Mouse (Mus musculus): ENCODE data around the gene Gm4450.
A peak's percentile ranks its signal among the peaks of the same experiment; 100 is the strongest.
"Not testable (repeated sequence)": the region's sequence is repeated elsewhere in the genome, so short reads cannot be mapped to it uniquely, and the experiment has no call there.

Gene Gm4450

GRCm38 (mm10) chr3:98416426-98417250 lies 40.3 kb downstream of the Gm4450 start:
- DNase-seq = no peak

GRCm38 (mm10) chr3:98414296-98414695 lies 42.6 kb downstream of the Gm4450 start:
- peak; percentile 74 for DNase-seq

GRCm38 (mm10) chr3:98413733-98414132 lies 43.2 kb downstream of the Gm4450 start:
- no peak for DNase-seq

DNA sequence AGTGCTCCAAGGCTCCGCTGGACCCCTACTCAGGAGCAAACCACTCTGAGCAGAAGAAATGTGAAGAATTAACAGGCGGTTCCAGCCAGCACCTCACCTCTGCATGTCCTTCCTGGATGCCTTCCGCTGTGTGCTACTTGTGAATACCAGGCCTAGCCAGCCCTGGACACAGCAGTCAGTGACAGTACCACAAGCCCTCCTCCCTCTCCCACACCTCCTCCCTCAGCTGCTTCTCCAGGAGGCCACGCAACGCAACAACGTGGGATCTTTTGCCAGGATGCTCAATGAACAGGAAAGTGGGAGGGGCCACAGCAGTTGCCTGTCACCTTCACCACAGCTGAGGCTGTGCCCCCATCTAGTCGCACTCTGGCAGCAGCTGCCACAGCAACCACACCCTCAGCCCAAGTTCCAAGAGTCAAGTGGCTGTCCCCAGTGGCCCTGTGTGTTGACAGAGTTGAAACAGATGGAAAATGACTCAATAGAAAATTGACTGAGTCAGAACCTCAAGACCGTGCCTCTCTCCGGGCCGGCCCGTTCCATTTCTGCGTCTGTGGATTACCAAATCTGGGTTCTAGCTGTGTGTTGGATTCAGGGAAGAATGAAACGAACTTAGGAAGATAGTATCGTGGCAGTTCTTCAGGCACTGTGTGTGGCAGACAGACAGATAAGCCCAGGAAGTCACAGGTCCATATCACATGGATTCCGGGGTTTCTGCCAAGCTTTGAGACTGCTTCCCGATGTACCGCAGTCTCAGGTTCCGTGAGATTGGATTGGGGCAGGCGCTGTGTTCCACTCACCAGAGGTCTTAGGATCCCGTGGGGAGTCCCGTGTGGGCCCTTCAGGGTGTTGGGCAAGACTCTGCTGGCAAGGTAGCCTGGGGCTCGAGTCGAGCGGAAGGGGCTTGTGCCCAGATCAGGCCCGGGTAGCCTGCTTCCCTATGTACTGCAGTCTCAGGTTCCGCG lies 46.0 kb downstream of the Gm4450 start:
- not testable (repeated sequence) for DNase-seq

- DNase-seq = not testable (repeated sequence)
Measured at GRCm38 (mm10) chr3:98407261-98407780, 49.6 kb downstream of the Gm4450 start.

DNA sequence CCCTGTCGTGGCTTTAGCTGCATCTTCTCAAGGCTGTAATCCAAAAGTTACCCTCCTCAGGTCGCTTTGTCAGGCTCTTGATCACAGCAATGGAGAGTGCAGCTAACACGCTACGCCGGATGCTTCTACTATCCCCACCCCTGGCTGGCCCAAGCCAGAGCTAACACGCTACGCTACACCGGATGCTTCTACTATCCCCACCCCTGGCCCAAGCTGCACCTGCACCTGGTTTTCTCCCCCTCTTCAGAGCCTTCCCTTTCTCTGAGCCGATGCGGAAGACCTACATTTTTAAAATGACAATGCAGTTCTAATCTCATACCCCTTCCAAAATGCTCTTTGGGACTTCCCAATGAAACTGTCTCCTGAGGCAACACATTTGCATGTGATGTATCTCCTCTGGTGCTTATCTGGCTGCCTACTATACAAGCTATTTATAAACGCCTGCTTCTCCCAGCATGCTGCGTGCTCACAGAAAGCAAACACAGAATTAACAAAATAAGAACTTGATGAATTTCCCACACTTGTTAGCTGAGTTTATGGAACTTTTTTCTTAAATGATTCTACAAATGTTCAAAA lies 50.3 kb downstream of the Gm4450 start:
- DNase-seq = not testable (repeated sequence)

- not testable (repeated sequence) for DNase-seq
Measured at GRCm38 (mm10) chr3:98405877-98406276, 51.0 kb downstream of the Gm4450 start.

- DNase-seq = not testable (repeated sequence)
Measured at GRCm38 (mm10) chr3:98404268-98404895, 52.5 kb downstream of the Gm4450 start.
